Mouse (Mus musculus) kidney, adult 2 months (tissue): Measurements from ENCODE around the gene Slc2a13.

Source experiments
- CTCF ChIP-seq: fragments of 200-500 bp; conservative IDR thresholded peaks from 2 replicates; pipeline ENCODE4 v1.5.1; 2011; ENCODE audit warnings: low read depth, mild to moderate bottlenecking, control low read depth, low read length, moderate library complexity, mixed read lengths; ENCODE audit not compliant: insufficient read depth, insufficient read length
- POLR2A ChIP-seq: fragments of 200-500 bp; IDR thresholded peaks from one replicate; pipeline ENCODE4 v1.6.1; 2011; ENCODE audit warnings: low read depth, low read length, control low read depth

DNA sequence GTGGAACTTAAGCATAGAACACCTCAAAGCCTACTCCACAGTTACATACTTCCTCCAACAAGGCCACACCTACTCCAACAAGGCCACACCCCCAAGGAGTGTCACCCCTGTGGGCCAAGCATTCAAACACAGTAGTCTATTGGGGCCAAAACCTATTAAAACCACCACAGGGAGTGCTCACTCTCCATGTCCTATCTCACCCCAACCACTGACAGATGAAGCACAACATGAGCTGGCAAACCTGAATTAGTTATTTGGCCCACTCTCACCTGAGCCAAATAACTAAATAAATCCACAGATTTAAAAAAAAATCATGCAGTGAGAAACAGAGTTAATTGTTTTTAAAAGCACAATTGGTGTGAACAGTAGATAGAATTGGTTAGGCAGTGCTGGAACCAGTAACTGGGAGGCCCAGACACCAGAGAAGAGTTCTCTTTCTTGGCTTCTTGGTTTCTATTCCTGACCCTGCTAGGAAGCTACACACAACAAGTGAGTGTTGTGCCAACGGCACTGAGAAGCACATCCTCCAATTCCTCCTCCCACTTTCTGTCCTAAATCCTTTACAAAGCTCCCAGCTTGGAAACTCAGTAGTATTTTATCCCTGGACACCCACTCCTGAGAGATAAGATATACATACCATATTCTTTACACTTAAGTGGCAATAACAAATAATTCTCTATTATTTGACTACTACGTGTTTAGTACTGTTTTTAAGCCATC, 99.2 kb downstream of the Slc2a13 start:
- no peak for TF ChIP-seq POLR2A
- no peak for TF ChIP-seq CTCF
